Mouse (Mus musculus) limb, embryonic 15.5 days (tissue): ENCODE results near the gene Ptpn1. TPM values are rescaled to one million over a fixed set of nuclear protein-coding genes. Genes with fewer than 3 reads are reported as not detected.
A peak's percentile ranks its signal among the peaks of the same experiment; 100 is the strongest.

ENCODE experiments used
- ATAC-seq: fragments of 200-750 bp; cut with Nextera tagmentation; 2 replicates; pipeline ENCODE4 v1.8.0; 2017; ENCODE audit warnings: low read depth, moderate TSS enrichment; ENCODE audit not compliant: insufficient number of reproducible peaks, low FRiP score, low TSS enrichment
- H3K27ac ChIP-seq: fragments of 300-500 bp; sonication (generic); 2 replicates; pipeline ENCODE4 v1.5.1; 2015; ENCODE audit warnings: moderate library complexity, mild to moderate bottlenecking, inconsistent platforms
- H3K27me3 ChIP-seq: fragments of 300-500 bp; sonication (generic); 2 replicates; pipeline ENCODE4 v1.6.1; 2015; ENCODE audit warnings: inconsistent platforms
- H3K36me3 ChIP-seq: fragments of 300-500 bp; sonication (generic); 2 replicates; pipeline ENCODE4 v1.6.1; 2015; ENCODE audit warnings: inconsistent platforms
- H3K4me1 ChIP-seq: fragments of 300-500 bp; sonication (generic); 2 replicates; pipeline ENCODE4 v1.6.1; 2015; ENCODE audit warnings: inconsistent platforms
- H3K4me2 ChIP-seq: fragments of 300-500 bp; sonication (generic); 2 replicates; pipeline ENCODE4 v1.6.1; 2015; ENCODE audit warnings: mild to moderate bottlenecking, inconsistent platforms
- H3K4me3 ChIP-seq: fragments of 300-500 bp; sonication (generic); 2 replicates; pipeline ENCODE4 v1.5.1; 2015; ENCODE audit warnings: mild to moderate bottlenecking, inconsistent platforms
- H3K9ac ChIP-seq: fragments of 300-500 bp; sonication (generic); 2 replicates; pipeline ENCODE4 v1.6.1; 2015; ENCODE audit warnings: inconsistent platforms
- H3K9me3 ChIP-seq: fragments of 300-500 bp; sonication (generic); 2 replicates; pipeline ENCODE4 v1.6.1; 2016; ENCODE audit warnings: inconsistent platforms
- WGBS: fragments of 180-500 bp; shearing (Covaris S2); methylation state at CpG from one replicate; pipeline ENCODE4 v1.1.7; 2015; 5-methylcytosine and 5-hydroxymethylcytosine counted together
- polyA plus RNA-seq: library from polyadenylated mRNA; unstranded; fragments of >200 nt; fragmentation: Nextera tagmentation; extraction: Ambion mirVana; gene quantifications from 2 replicates; pipeline ENCODE4 v1.2.1, GENCODE M21; 2015

The Ptpn1 gene
- polyA plus RNA-seq, 1 experiment from 2014 or later, result 50.2 TPM

- no peak overlapping the region for H3K4me3 ChIP-seq
- H3K27ac ChIP-seq, result peak overlapping the region; percentile 68
- peaks cover 58% of the 10 kb centered on the region for H3K4me1 ChIP-seq
- ATAC-seq, result no peak
- WGBS, result 72% methylated on average over 6 of the region's 6 CpGs
- no peak overlapping the region for H3K9ac ChIP-seq
- H3K27me3 ChIP-seq, result no peaks in the 10 kb centered on the region
- H3K36me3 ChIP-seq, result peaks cover 5% of the 10 kb centered on the region; the same call in 1 of the 2 replicates
- H3K9me3 ChIP-seq, result no peaks in the 10 kb centered on the region
- no peak overlapping the region for H3K4me2 ChIP-seq
These were observed 18.8 kb downstream of the Ptpn1 start for GRCm38 (mm10) chr2:167950681-167951080.

GRCm38 (mm10) chr2:167951301-167952211, 19.7 kb downstream of the Ptpn1 start:
- H3K27me3 ChIP-seq, result no peaks in the 10 kb centered on the region
- no peaks in the 10 kb centered on the region for H3K9me3 ChIP-seq
- H3K9ac ChIP-seq, result no peak overlapping the region
- no peak overlapping the region for H3K4me2 ChIP-seq
- no peak for ATAC-seq
- H3K27ac ChIP-seq, result peak overlapping the region; percentile 68
- WGBS, result 79% methylated on average over 13 of the region's 13 CpGs
- peaks cover 5% of the 10 kb centered on the region; the same call in 1 of the 2 replicates for H3K36me3 ChIP-seq
- H3K4me3 ChIP-seq, result no peak overlapping the region
- H3K4me1 ChIP-seq, result peaks cover 54% of the 10 kb centered on the region

- H3K4me1 ChIP-seq, result peaks cover 43% of the 10 kb centered on the region
- H3K27ac ChIP-seq, result no peak overlapping the region
- no peaks in the 10 kb centered on the region for H3K9me3 ChIP-seq
- no peaks in the 10 kb centered on the region for H3K27me3 ChIP-seq
- no peak overlapping the region for H3K9ac ChIP-seq
- ATAC-seq, result no peak
- no peak overlapping the region for H3K4me2 ChIP-seq
- WGBS, result 82% methylated on average over 10 of the region's 10 CpGs
- H3K4me3 ChIP-seq, result no peak overlapping the region
- H3K36me3 ChIP-seq, result peaks cover 7% of the 10 kb centered on the region; the same call in 1 of the 2 replicates
These were observed 22.0 kb downstream of the Ptpn1 start for GRCm38 (mm10) chr2:167953819-167954218.

- Histone ChIP-seq H3K27me3 (no peaks in the 10 kb centered on the region), H3K27ac (no peak overlapping the region), H3K36me3 (peaks cover 7% of the 10 kb centered on the region; the same call in 1 of the 2 replicates), H3K4me3 (no peak overlapping the region), H3K9me3 (no peaks in the 10 kb centered on the region), H3K4me2 (no peak overlapping the region), H3K4me1 (peaks cover 34% of the 10 kb centered on the region), H3K9ac (no peak overlapping the region)
- no peak for ATAC-seq
- 77% methylated on average over 7 of the region's 7 CpGs for WGBS
These were observed 23.1 kb downstream of the Ptpn1 start for GRCm38 (mm10) chr2:167954928-167955327.

DNA sequence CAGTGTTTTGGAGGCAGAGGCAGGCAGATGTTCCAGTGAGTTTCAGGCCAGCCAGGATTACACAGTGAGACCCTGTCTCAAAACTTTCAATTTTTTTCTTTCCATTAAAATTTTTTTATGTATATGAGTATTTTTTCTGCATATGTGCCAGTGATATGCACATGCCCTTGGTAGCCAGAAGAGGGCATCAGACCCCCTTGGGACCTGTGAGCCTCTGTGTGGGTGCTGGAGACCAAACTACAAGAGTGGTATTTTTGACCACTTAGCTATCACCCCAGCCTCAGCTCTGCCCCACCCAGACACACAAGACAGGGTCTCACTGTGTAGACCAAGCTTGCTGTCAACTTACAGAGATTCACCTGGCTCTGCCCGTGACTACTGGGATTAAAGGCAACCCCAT, 25.7 kb downstream of the Ptpn1 start:
- H3K4me3 ChIP-seq, result no peak overlapping the region
- ATAC-seq, result no peak
- peaks cover 10% of the 10 kb centered on the region; the same call in 1 of the 2 replicates for H3K36me3 ChIP-seq
- peaks cover 16% of the 10 kb centered on the region for H3K4me1 ChIP-seq
- H3K4me2 ChIP-seq, result no peak overlapping the region
- H3K27me3 ChIP-seq, result no peaks in the 10 kb centered on the region
- no peaks in the 10 kb centered on the region for H3K9me3 ChIP-seq
- H3K27ac ChIP-seq, result no peak overlapping the region
- no peak overlapping the region for H3K9ac ChIP-seq
- 87% methylated on average over 1 of the region's 1 CpGs for WGBS

- no peaks in the 10 kb centered on the region for H3K27me3 ChIP-seq
- H3K27ac ChIP-seq, result 0 out of 2 replicates have a peak overlapping the region, but pooled peaks have one; percentile 9
- no peak overlapping the region for H3K4me2 ChIP-seq
- H3K9ac ChIP-seq, result no peak overlapping the region
- peaks cover 15% of the 10 kb centered on the region for H3K4me1 ChIP-seq
- H3K36me3 ChIP-seq, result peaks cover 10% of the 10 kb centered on the region; the same call in 1 of the 2 replicates
- no peak for ATAC-seq
- 40% methylated on average over 5 of the region's 5 CpGs for WGBS
- no peak overlapping the region for H3K4me3 ChIP-seq
- H3K9me3 ChIP-seq, result no peaks in the 10 kb centered on the region
These were observed 26.4 kb downstream of the Ptpn1 start for GRCm38 (mm10) chr2:167958082-167958788.

- WGBS, result 54% methylated on average over 4 of the region's 4 CpGs
- Histone ChIP-seq H3K27ac (no peak overlapping the region), H3K27me3 (no peaks in the 10 kb centered on the region), H3K4me2 (no peak overlapping the region), H3K4me3 (no peak overlapping the region), H3K9ac (no peak overlapping the region), H3K4me1 (peaks cover 13% of the 10 kb centered on the region), H3K9me3 (no peaks in the 10 kb centered on the region), H3K36me3 (peaks cover 13% of the 10 kb centered on the region)
- no peak for ATAC-seq
These were observed 27.0 kb downstream of the Ptpn1 start for GRCm38 (mm10) chr2:167958843-167959242.

DNA sequence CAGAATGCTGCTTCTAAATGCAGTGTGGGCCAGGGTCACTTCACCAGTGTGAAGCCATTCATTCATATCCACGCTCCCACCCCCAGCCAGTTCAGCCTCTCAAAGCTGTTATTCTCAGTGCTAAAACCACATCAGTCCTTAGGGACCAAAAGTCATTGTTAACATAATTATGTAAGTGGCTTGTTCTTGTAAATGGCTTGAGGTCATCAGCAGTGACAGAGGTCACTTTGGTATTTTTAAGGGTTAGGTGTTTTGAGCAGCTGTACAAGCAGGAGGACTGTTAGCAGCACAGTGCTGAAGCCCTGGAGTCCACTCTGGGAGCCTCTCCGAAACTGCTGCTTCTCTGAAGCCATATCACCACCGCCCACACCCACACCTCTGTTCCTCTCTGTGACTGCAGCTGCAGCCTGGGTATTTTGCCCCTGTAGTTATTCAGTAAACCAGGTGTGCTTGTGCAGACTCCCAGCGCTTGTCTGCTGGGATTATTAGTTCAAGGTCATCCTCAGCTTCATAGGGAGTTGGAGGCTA, 27.6 kb downstream of the Ptpn1 start:
- no peak for ATAC-seq
- Histone ChIP-seq H3K4me1 (peaks cover 12% of the 10 kb centered on the region), H3K27ac (no peak overlapping the region), H3K9me3 (no peaks in the 10 kb centered on the region), H3K36me3 (peaks cover 17% of the 10 kb centered on the region), H3K27me3 (no peaks in the 10 kb centered on the region), H3K4me3 (no peak overlapping the region), H3K9ac (no peak overlapping the region), H3K4me2 (no peak overlapping the region)
- WGBS, result 68% methylated on average over 4 of the region's 4 CpGs

DNA sequence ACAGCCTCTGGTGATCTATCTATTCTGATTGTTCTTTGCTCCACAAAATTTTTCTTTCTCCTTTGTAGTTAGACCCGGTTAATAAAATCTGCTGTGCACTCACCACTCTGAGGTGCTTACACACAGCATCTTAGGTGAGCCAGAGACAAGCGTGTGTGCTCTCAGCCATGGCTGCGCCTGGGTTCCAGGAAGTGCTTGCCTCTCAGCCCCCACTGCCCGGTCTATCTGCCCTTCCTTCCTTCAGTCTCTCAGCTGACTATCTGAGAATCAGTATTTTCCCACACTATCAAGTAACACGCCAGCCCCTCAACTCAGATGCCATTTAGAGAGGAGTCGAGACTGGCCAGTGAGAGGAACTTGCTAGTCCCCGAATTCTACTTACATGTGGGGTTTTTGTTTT, 28.1 kb downstream of the Ptpn1 start:
- no peak overlapping the region for H3K4me2 ChIP-seq
- no peak overlapping the region for H3K27ac ChIP-seq
- H3K4me3 ChIP-seq, result no peak overlapping the region
- peaks cover 18% of the 10 kb centered on the region for H3K36me3 ChIP-seq
- H3K9me3 ChIP-seq, result no peaks in the 10 kb centered on the region
- no peak for ATAC-seq
- WGBS, result 67% methylated on average over 7 of the region's 7 CpGs
- peaks cover 12% of the 10 kb centered on the region for H3K4me1 ChIP-seq
- no peaks in the 10 kb centered on the region for H3K27me3 ChIP-seq
- no peak overlapping the region for H3K9ac ChIP-seq

- WGBS, result 87% methylated on average over 8 of the region's 8 CpGs
- no peaks in the 10 kb centered on the region for H3K9me3 ChIP-seq
- H3K4me1 ChIP-seq, result peaks cover 11% of the 10 kb centered on the region
- peaks cover 24% of the 10 kb centered on the region for H3K36me3 ChIP-seq
- no peak overlapping the region for H3K4me3 ChIP-seq
- ATAC-seq, result no peak
- H3K9ac ChIP-seq, result no peak overlapping the region
- H3K27me3 ChIP-seq, result no peaks in the 10 kb centered on the region
- no peak overlapping the region for H3K4me2 ChIP-seq
- no peak overlapping the region for H3K27ac ChIP-seq
These were observed 28.7 kb downstream of the Ptpn1 start for GRCm38 (mm10) chr2:167960584-167960983.

DNA sequence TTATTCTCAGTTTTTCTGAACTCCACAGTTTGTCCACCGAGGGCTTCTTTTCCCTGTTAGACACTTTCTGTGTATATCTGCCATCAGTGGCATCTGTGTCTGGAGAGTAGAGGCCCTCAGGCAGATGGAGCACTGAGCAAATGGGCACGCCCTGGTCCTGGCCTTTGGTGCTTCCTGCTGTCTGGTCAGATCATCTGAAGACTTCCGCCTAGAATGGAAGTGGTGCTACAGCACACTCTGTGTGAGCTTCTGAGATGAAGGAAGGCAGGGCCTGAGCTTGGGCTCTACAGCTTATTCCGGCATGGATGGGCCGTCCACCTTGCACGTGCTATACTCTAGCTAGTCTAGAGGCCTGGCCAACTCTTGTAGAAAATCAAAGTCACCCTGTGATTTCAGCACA, 30.5 kb downstream of the Ptpn1 start:
- Histone ChIP-seq H3K4me1 (peaks cover 9% of the 10 kb centered on the region), H3K4me3 (no peak overlapping the region), H3K9ac (no peak overlapping the region), H3K36me3 (peaks cover 41% of the 10 kb centered on the region), H3K9me3 (no peaks in the 10 kb centered on the region), H3K27ac (no peak overlapping the region), H3K27me3 (no peaks in the 10 kb centered on the region), H3K4me2 (no peak overlapping the region)
- ATAC-seq, result no peak
- WGBS, result 80% methylated on average over 6 of the region's 6 CpGs

DNA sequence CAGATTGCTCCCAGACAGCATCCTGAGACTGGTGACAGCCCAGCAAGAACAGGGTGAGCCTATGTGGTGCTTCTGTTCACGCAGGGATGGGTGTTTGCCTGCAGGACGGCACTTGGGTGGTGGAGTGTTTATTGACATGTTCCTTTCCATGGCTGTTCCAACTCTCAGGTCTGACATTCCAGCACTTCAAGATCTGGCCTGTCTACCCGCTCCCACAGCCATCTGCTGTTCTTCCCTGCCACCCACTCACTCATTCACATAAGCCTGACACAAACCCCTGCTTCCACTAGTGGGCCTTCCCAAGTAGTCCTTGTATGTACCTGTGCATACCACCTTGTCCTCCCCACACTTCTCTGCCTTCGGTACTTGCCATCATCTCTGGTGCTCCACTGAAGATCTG, 31.3 kb downstream of the Ptpn1 start:
- no peak for ATAC-seq
- no peak overlapping the region for H3K9ac ChIP-seq
- H3K9me3 ChIP-seq, result no peaks in the 10 kb centered on the region
- no peak overlapping the region for H3K4me3 ChIP-seq
- peaks cover 6% of the 10 kb centered on the region for H3K4me1 ChIP-seq
- WGBS, result 77% methylated on average over 4 of the region's 4 CpGs
- no peak overlapping the region for H3K27ac ChIP-seq
- no peaks in the 10 kb centered on the region for H3K27me3 ChIP-seq
- no peak overlapping the region for H3K4me2 ChIP-seq
- peaks cover 48% of the 10 kb centered on the region for H3K36me3 ChIP-seq
